Mouse (Mus musculus) inflammation-experienced regulatory T-cells, adult 6 months (primary cell): Measurements from ENCODE around the gene H2al2a. TPM values are rescaled to one million over a fixed set of nuclear protein-coding genes. Genes with fewer than 3 reads are reported as not detected.

ENCODE experiments used
- ATAC-seq: one replicate; pipeline ENCODE4 v1.8.0; 2017
- polyA plus RNA-seq, 3 experiments: library from polyadenylated mRNA; unstranded; fragments of 100-300 nt; shearing (Covaris generic); gene quantifications; one replicate each; pipeline ENCODE4 v1.2.1; 2017

The H2al2a gene
- not detected for polyA plus RNA-seq

DNA sequence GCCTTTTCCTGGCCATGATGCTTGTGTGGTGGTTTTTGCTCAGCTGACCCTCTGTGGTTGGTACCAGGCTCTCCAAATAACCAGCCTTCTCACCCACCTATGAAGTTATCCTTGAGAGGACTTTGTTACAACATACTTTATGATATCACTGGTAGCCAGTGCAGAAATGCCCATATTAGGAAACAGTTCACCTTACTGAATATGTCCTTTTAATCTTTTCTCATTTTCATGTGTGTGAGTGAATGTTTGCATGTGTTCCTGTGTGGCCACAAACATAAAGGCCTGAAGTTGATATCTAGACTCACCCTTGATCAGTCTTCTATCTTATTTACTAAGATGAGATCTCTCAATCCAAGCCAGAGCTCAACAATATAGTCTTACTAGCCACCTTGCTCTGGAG lies at the start of gene H2al2a:
Gene H2al2a (minus strand): TSS at position 101 of the 400 bp plus-strand sequence.
- no peak for ATAC-seq

DNA sequence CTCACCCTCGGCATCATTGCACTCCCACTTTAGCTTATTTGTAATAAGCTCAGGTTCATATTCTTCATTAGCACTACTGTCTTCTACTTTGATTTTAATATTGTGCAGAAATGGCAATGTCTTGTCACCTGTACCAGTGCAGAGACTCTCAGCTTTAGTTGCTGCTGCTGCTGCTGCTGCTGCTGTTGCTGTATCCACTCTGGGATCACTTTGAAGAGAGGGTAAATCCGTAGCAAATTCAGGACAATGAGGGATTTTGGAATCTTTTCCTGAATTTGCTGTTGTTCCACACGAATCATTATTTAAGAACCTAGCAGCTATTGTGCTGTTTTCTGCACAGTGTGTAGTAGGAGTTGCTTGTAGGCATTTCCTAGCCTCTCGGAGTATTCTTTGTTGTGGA lies 49.4 kb upstream of the H2al2a start:
- no peak for ATAC-seq

DNA sequence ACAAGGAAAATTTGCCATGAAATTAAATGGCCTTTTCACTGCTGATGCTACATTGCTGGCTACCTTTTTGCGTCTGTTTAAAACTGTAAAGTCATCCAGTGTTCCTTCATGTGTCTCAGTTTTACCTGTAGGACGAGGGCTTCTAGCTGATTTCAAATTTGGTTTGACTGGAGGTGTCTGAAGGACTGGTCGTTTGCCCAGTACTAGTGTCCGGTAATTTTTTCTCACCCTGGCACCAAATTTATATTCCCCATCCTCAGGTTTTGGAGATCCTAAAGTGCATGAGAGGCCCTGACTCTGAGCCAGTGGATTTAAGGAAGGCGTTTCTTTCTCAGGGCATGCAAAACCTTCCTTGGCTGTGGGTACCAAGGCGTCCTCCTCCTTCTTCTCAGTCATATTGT lies 49.0 kb upstream of the H2al2a start:
- no peak for ATAC-seq

DNA sequence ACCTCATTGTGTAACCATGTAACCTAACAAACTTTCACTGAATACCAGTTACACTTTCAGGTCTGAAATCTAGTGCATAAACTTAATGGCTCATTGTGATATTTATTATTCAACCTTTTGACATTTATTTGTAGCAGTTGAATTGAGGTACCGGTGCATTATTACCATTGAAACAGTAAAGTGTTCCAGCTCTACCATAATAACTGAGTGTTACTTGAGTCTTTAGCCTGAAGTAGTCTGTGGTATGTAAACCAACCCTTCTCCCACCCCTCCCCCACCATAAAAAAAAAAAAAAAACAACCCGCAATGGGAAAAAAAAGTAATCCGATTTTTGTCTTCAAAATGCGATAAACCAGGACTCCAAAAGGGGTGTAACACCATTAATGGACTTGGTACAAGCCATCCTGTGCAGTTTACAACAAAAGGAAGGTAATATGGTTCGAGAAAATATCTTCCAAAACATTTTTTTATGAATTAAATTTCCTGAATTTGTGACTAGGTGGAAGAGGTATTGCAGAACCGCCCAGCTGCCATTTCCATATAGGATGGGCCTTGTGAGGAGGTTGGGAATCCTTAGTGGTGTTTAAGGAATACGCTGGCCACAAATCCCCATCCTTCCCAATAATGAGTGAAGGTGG lies 48.5 kb upstream of the H2al2a start:
- no peak for ATAC-seq

DNA sequence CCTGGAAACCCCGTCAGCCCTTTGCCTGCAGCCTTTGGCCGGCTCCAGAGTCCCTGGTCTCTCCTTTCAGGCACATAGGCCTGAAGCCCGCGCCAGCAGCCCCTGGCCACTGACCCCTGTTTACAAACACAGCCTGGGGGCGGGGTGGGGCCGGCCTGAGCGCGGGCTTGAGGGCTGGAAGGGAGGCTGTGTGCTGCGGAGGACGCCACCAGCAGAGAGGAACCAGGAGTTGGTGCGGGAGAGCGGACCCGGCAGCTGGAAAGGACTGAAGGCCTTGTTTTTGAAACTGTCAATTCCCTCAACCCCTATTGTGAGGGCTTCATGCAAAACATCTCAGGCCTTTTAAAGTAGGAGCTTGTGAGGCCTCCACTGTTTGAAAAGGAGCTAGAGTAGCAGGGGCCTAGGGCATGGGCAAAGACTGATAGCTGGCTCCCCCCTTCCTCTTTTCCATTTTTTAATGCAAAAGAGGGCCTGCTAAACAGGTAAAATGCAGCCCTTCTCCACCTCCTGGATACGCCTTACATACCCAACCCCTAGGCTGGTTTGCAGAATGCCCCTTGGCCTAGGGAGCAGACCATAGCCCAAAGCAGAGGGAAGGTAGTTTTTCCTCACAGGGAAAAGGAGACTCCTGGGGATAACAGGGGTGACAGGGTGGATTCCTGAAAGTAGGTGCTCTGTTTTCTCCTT lies 44.6 kb upstream of the H2al2a start:
- no peak for ATAC-seq

DNA sequence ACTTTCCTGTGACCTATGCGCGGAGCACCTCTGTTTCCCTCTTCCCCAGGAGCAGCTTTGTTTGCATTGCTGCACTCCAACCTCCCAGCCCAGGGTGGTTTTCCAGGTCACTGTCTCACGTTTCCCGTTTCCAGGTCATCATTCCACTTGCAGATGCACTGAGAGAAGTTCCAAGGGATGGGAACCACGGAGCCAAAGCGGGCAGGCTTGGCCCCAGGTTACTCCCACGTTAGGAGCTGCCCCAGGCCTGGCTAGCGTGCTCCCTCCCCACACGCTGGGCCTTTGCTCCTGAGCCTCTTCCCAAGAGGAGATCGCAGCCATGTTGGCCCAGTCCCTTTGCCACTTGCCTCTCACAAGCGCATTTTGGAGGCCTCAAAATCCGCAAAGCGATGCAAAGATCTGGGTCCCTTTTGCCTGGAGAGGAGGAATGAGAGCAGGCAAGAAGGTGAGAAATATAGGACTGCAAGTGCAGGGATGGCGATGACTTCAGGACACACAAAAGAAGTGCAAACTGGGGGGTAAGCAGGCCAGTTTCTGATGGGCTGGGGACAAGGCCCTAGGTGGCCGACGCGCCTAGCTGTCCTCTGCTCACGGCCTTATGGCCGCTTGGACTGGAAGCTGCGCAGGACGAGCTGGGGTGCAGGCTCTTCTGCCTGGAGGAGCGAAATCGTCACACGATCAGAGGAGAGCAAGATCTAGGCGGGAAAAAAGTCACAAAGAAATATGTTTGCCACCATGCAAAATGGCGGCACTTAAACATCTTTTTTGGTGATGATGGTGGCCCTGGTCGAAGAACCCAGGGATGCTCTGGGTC lies 43.8 kb upstream of the H2al2a start:
- ATAC-seq: no peak

DNA sequence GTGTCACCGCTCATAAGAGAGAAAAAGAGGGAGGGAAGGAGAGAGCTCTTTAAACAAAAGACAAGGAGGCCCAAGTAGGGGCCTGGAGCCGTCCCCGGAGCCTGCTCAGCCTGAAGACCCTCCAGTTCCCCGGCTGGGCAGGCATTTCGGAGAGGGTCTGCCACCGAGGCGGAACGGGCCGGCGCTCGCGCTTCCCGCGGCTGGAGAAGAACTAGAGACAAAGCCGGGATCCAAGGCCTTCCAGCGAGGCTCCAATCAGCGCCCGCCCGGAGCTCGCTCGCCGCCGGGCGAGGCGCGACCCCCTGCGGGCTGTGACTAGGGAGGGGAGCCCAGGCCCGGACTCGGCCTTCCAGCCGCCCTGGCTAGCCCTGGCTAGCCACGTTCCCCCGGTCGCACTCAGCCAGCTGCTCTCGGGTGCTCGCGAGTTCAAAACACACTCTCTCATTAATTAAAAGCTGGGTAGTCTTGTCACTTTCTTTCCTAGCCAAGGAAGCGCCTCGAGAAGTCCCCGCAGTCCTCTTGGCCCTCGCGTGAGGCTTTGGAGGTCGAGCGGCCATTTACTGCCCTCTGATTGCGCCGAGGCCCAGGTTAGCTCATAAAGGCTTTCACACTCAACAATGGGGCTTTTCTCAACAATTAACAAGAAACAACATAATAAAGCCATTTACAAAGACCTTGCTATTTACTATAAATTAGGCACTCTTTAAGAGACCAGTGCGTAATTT lies 43.0 kb upstream of the H2al2a start:
- no peak for ATAC-seq

DNA sequence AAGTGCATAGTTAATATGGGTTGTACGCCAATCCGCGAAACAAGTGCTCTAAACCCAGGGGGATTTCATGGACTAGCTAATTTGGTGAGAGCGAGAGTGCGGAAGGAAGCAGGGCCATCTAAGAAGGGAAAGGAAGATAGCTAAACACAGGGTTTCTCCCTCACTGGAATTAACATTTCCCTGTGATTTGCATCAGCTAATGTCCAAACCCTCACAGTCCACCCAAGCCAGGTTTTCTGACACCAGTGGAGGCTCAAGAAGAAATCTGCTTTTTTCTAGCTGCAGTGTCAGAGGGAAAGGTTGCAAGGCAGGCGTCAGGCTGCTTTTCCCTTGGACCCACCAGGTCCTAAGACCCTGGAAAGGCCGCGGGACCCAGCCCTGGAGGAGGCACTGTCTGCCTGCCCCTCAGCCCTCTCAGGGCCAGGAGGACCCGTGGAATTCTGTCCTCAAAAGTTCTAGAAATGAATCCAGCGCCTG lies 42.2 kb upstream of the H2al2a start:
- no peak for ATAC-seq

DNA sequence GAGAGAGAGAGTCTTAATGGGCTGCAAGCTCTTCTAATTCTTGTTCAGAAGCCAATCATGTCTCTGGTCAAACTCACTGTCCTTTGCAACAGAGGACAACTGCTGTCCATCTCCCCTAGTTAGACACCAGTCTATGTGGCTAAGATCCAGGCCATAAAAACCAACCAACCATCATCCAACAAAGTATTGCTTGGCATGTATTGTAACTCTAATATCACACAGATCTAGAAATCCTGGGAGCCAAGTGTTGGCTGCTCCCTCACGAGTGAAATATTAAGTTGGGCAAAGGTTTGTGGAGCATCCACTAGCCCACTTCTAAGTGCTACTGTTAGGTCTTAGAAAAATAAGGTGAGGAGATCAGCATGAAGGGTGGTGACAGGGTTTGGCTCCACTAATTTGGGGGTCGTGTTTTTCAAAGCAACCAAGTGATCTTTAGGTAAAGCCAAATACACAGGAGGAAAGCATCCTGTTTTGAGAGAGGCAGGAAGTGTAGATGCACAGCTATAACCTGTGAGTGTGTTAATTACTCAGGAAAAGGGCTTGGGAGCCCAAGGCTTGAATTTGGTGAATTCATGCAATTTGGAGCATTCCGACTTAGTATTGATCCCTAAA lies 41.5 kb upstream of the H2al2a start:
- no peak for ATAC-seq

DNA sequence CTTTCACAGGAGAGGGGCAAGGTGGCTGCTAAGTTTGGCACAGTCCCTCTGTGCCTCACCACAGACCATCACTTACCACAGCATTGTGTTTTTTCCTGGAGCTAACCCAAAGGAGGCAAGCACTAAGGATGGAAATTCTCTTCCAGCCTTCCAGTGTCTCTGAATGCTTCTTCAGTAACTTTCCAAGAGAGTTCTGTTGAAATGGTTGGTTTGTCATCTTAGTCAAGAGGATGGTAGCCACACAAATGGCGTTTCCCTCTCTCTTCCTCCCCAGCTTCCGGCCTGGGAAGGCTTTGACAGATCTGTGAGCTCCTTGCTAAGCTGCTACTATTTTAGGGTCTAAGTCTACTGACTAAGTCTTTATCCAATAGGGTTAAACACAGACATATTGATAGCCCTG lies 40.7 kb upstream of the H2al2a start, which contains the start of gene A930004D18Rik:
Gene A930004D18Rik (minus strand): TSS at position 247 of the 400 bp plus-strand sequence.
- ATAC-seq: no peak

DNA sequence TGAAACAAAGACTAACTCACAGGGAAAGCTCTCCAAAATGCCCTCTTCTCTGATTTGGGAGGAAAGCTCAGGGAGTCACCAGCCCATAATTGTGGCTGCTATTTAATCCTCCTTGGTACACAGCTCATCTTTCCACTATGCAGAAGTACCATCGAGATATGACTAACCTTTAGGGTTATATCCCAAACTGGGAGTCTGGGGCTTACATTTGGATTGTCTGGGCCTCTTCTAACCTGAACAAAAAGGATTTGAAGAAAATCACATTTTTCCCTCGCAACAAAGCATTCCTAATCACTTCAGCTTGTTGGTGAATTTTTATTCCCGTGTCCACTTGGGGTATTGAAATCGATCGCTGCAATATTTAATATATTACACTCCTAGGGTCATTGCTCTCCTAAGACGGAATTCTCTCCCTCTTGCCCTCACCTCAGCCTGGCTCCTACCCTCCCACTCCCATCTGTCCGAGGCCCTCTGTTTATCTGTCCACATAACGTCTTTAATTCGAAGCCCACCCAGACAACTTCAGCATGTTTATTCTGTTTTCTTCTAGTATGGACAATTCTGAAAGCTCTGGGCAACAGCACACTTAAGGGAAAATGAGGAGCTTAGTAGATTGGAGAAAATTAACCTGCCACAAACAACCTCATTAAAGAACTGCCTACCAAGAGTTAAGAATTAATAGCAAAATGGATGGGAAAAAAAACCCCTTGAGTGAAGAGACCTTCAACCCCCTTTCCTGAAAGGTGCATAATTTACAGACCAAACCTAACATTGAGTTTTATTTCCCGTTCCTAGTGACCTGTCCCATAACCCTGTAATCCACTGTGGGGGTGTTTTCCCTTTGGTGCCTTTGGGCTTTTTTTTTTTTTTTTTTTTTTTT lies 37.9 kb upstream of the H2al2a start:
- no peak for ATAC-seq

DNA sequence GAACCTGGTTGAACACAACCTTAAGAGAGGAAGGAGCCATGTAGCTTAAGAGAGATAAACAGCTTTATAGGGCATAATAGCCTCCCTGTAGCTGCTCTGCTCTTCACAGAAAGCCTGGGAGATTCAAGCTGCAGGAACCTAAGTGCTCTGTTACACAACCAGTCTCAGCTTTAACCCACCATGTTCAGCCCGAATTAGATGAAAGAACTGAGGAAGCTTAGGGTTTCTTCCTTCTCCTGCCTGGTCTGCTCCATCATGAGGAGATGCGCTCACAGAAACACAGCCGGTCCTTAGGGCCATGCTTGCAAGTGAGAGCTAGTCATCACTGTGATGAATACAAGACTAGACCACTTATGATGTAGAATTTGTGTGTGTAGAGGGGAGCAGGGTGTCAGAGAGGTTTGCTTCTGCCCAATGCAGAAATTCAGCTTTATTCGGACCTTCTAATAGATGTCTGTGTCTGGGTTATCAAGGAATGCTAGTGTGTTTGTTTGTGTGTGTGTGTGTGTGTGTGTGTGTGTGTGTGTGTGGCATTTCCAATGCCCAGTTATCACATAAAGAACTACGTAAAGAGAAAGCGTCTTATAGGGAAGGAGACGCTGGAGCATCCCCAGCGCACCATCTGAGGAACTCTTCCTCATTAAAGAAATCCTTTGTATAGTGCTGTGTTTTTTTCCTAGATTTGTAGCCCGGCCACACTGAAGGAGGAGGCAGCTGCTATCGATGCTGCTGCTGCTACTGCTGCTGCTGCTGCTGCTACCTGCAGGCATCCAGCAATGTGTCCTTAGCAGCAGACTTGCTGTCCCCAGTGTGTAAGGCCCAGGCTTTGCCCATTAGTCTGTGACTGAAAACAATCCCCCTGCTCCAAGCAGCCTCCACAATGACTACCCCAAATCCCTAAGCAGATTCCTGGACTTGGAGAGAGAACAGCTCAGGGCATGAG lies 36.7 kb upstream of the H2al2a start:
- ATAC-seq: no peak

DNA sequence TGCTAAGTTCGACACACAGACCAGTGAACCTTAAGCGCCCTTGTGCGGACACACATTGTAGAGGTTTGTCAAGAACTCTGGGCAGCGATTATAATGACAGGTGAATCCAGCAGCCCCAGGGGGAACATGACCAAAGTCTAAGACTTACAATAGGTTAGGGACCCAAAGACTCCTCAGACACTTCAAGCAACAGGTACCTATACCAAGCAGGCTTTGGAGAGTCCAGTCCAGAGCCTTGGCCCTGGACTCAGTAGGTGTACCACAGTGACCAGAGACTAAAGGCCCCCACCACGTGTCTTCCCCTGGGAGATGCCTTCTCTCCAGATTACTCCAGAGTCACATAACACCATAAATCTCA lies 35.8 kb upstream of the H2al2a start:
- no peak for ATAC-seq

DNA sequence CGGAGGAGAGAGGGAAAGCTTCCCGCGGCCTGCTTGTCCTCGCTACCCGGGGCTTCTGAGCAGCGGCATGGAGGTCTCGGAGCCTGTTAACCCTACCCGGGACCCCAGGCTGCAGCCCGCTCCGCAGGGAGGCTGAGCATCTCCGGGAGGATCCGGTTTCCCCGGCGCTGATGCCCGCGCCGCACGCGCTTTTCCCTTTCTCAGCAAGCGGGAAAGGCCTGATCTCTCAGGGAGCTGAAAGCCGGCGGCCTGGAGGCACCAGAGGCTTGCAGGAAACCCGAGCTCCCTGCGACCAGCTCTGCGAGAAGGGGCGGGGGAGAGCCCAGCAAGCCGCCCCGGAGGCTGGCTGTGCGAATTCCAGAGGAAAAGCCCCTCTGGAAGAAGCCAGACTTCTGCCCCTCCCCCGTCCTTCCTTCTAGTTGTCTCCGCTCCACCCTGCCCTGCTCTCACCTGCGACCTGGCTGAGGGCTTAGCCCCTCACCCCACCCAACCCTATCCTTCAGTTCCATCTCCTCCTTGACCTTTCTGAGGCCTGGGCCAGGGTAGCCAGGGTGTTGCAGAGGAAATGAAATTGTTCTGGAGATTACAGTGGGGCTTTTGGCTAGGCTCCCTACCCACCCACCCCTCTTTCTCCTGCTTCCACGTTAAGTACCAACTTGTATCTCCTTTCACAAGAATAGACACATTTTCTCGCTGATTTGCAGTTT lies 35.2 kb upstream of the H2al2a start:
- ATAC-seq: no peak

DNA sequence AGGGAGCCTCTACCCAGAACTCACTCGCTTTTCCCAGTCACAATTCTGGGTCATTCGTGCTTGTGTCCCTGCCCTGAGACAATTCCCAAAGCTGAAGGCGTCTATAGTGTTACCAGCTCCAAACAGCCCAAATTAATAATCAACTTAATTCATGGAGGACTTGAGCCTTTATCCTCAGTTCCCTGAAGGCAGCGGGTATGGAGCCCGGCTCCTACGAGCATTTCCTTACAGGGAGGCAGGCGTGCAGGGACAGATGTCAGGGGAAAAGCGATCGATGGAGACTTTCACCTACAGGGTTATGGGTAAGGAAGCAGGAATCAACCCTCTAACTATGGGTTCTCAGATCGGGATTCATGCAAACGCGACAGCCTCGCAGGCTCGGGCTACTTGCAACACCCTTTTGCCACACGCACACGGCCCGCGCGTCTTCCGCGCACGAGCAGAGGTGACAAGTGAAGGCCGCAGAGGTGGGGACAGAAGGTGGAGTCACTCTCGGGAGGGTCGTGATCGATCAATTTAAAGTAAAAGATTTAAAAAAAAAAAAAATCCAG lies 34.6 kb upstream of the H2al2a start:
- no peak for ATAC-seq

DNA sequence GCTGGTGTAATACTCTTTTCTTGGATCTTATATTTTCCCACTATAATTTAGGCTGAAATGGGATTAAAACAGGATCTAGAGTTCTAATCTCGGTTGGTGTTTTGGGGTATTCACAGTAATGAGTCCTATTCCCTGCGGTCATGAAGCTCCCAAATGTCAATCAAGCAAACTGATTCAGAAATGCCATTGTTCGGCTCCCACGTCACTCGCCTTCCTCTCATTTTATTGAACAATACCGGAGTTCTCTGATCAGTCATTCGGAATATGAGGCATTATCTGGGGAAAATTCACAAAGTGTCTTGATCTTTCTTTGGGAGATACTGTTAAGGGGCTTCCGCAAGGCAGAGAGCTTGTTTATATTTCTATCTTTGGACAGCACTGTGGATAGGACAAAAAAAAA lies 33.8 kb upstream of the H2al2a start:
- ATAC-seq: no peak

DNA sequence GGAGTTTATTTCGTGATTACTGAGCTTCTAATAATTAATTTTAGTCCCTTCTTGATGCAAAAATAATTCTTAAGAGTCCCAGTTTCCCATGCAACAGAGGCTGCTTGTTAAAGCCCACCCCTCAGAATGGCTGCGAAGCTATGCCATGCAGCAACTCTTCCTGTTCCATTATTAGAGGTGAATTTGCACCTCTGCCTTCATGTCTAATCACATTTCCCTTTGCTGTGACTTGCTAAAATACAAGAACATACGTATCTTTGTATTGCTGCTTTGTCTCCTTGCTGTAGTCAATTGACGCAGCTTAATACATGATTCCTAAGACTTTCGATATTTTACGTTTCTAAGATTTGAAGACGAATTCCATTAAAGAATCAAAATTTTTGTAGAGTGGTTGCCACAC lies 32.9 kb upstream of the H2al2a start:
- no peak for ATAC-seq

DNA sequence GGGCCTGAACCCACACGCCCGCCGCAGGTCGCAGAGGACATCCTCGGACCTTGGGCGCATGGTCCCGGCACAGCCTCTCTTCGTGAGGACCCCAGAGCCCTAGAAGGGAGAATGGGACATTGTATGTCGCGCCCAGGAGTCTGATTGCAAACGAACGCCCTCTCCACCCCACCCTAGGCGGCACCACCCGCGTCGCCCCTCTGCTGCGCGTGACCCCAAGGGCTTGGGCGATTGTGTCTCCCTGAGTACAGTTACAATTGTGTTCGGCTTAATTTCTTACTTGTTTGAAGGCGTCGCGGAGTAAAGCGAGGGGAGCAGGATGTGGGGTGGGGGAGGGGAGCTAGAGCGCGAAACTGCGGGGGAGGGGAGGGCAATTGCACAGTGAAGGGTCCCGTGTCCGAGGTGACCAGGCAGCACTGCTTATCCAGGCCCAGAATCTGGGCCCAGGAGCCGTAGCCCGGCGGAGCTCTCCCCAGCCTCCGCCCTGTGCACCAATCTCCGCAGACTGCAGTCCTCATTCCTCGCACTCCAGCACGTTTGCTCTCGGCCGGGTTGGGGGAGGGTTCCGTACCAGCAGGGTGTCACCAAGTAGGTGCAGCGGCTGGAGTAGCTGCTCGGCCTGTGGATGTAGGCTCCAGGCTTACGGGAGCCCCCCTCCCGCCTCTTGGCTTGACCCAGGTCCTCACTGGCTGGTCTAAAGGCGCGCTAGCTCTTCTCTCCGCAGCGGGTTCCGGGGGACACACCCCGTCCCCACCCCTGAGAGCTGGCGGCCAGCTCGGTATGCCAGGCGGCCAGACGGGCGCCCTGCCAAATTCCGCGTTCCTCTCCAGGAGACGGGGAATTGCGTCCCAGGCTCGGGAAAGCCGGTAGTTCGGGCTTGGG lies 31.6 kb upstream of the H2al2a start:
- peak; percentile 20 for ATAC-seq
